Mouse (Mus musculus): ENCODE results near the gene Bnc2. TPM values are rescaled to one million over a fixed set of nuclear protein-coding genes. Genes with fewer than 3 reads are reported as not detected.

Bnc2 gene
- polyA plus RNA-seq, 1 experiment from 2014 or later, result 19.4 TPM

DNA sequence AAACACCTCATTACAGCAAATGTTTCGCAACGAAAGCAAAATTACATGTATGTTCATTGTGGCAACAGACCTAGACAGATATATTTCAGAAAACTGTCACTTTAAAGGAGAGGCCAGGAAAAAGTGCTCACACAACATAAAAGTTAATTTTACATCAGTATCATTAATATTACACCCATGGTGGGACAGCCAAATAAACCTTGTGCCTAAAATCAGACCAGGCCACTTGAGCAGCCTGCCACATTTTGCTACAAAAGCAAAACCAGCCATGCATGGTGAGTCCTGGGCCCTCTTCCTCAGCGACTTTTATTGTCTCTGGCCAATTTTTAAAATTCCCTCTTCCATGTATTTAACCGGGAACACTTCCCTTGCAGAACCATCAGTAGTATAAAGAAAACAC, 221.5 kb downstream of the Bnc2 start:
- Histone ChIP-seq H3K27me3 (no peaks in the 10 kb centered on the region), H3K4me2 (replicated peaks) (no peak overlapping the region), H3K36me3 (no peaks in the 10 kb centered on the region), H3K27ac (no peak overlapping the region), H3K4me1 (replicated peaks) (peaks cover 9% of the 10 kb centered on the region; the same call in 1 of the 2 replicates), H3K9me3 (no peaks in the 10 kb centered on the region), H3K4me3 (replicated peaks) (no peak overlapping the region), H3K9ac (replicated peaks) (no peak overlapping the region)
- ATAC-seq, result no peak
- 76% methylated on average over 4 of the region's 4 CpGs for WGBS

DNA sequence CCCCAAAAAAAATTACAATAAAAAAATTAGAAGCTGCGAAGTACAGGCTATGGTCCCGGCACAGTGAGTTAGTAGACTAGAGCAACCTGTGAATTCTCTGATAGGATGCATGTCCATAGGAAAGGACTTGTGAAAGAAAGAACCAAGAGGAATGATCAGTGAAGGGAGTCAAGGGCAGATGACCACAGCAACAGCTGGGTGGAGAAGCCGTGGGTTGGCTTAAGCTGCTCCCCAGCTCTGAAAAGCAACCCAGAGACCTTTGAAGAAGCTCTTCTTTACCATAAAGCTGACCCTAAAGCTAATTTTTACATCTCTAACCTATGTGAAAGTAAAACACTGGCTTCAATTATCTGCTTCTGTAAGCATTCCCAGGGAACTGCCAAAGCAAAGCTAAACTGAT, 222.4 kb downstream of the Bnc2 start:
- no peaks in the 10 kb centered on the region for H3K36me3 ChIP-seq
- no peaks in the 10 kb centered on the region for H3K27me3 ChIP-seq
- peaks cover 9% of the 10 kb centered on the region; the same call in 1 of the 2 replicates for H3K4me1 ChIP-seq (replicated peaks)
- no peak overlapping the region for H3K27ac ChIP-seq
- no peak overlapping the region for H3K9ac ChIP-seq (replicated peaks)
- H3K4me2 ChIP-seq (replicated peaks), result no peak overlapping the region
- no peak overlapping the region for H3K4me3 ChIP-seq (replicated peaks)
- 88% methylated on average over 3 of the region's 3 CpGs for WGBS
- ATAC-seq, result no peak
- no peaks in the 10 kb centered on the region for H3K9me3 ChIP-seq

- Histone ChIP-seq H3K4me2 (replicated peaks) (no peak overlapping the region), H3K4me3 (replicated peaks) (no peak overlapping the region), H3K9me3 (no peaks in the 10 kb centered on the region), H3K36me3 (no peaks in the 10 kb centered on the region), H3K4me1 (replicated peaks) (no peaks in the 10 kb centered on the region), H3K27ac (no peak overlapping the region), H3K9ac (replicated peaks) (no peak overlapping the region), H3K27me3 (no peaks in the 10 kb centered on the region)
- ATAC-seq, result no peak
- 79% methylated on average over 7 of the region's 7 CpGs for WGBS
Measured at GRCm38 (mm10) chr4:84449246-84450005, 225.6 kb downstream of the Bnc2 start.

DNA sequence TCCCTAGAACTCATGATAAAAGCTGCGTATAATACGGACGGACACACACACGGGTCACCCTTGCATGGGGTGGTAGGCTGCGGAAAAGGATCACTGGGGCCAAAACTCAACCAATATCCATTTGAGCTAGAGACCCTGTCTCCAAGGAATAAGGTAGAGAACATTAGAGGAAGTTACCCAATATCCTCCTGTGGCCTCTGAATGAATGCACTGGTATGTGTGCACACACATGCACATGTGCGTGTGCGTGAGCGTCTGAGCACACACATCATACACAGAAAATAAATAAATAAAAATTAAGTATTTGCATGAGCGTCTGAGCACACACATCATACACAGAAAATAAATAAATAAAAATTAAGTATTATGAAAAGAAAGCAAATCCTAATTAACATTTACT, 241.8 kb downstream of the Bnc2 start:
- Histone ChIP-seq H3K36me3 (no peaks in the 10 kb centered on the region), H3K4me3 (replicated peaks) (no peak overlapping the region), H3K4me1 (replicated peaks) (0 out of 2 replicates have a peak, but pooled peaks cover 5% of the 10 kb centered on the region), H3K27ac (no peak overlapping the region), H3K9ac (replicated peaks) (no peak overlapping the region), H3K4me2 (replicated peaks) (no peak overlapping the region), H3K27me3 (no peaks in the 10 kb centered on the region), H3K9me3 (no peaks in the 10 kb centered on the region)
- 98% methylated on average over 9 of the region's 9 CpGs for whole genome bisulfite sequencing
- ATAC-seq, result no peak

DNA sequence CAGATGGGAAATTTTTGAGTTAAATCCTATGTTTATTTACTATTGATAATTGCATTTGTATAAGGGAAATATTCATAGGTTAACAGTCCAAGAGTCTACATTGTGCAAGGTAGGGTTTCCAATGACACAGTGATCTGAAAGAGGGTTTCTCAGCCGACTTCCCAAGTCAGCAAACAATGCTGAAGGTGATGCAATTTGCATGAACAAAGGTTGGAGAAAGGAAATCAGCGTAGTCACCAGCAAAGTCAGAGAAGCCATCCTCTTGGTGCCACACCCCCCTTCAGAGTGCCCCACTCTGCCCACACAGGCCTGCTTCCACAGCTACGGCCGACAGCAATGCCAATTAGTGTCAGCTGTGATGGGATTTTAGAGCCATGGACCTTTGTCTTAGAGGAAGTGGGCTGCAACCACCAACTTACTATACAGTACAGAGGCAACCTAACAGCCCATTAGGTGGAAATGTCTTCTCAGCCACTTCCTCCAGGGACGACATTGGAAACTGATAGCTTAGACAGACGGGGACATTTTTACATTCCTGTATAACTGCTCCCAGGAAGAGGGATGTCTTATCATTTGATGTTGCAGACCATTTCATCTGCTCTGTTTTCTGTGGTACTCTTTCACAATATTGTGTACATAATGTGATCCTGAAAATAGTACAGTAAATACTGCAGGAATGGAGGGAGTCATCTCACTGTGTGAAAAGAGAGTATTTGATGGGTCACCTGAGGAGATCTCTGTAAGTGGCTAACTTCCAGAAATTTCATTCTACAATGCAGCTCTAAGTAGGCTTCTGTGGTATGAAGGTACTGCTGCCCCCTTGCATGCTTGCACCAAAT, 243.2 kb downstream of the Bnc2 start:
- Histone ChIP-seq H3K4me1 (replicated peaks) (0 out of 2 replicates have a peak, but pooled peaks cover 5% of the 10 kb centered on the region), H3K4me2 (replicated peaks) (no peak overlapping the region), H3K4me3 (replicated peaks) (no peak overlapping the region), H3K27me3 (no peaks in the 10 kb centered on the region), H3K27ac (no peak overlapping the region), H3K9me3 (no peaks in the 10 kb centered on the region), H3K36me3 (no peaks in the 10 kb centered on the region), H3K9ac (replicated peaks) (no peak overlapping the region)
- no peak for ATAC-seq
- WGBS, result 64% methylated on average over 6 of the region's 6 CpGs

DNA sequence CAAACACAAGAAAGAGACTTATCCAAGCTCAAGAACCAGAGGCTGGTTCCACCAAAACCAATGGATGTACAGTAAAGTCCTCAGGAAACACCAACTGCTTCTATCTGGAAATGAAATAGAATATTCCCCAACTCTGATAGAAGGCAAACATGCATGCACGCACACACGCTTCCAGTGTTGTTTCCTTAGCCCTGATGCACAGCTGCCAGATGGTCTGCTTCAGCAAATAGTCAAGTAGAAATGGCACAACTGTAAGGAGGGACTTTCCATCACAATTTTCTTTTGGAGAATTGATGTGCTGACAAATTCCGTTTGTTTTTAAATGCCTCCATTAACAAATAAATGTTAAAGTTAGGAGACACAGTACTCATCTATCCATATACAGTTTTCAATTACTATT, 247.1 kb downstream of the Bnc2 start:
- Histone ChIP-seq H3K36me3 (no peaks in the 10 kb centered on the region), H3K9me3 (no peaks in the 10 kb centered on the region), H3K27me3 (no peaks in the 10 kb centered on the region), H3K4me2 (replicated peaks) (no peak overlapping the region), H3K4me1 (replicated peaks) (0 out of 2 replicates have a peak, but pooled peaks cover 5% of the 10 kb centered on the region), H3K4me3 (replicated peaks) (no peak overlapping the region), H3K9ac (replicated peaks) (no peak overlapping the region), H3K27ac (no peak overlapping the region)
- no peak for ATAC-seq
- WGBS, result 94% methylated on average over 3 of the region's 3 CpGs

GRCm38 (mm10) chr4:84411431-84411830, 263.6 kb downstream of the Bnc2 start:
- ATAC-seq, result no peak
- H3K27ac ChIP-seq, result no peak overlapping the region
- H3K4me3 ChIP-seq (replicated peaks), result no peak overlapping the region
- no peak overlapping the region for H3K4me2 ChIP-seq (replicated peaks)
- 94% methylated on average over 2 of the region's 2 CpGs for WGBS
- H3K4me1 ChIP-seq (replicated peaks), result no peaks in the 10 kb centered on the region
- no peaks in the 10 kb centered on the region for H3K27me3 ChIP-seq
- H3K9me3 ChIP-seq, result no peaks in the 10 kb centered on the region
- no peaks in the 10 kb centered on the region for H3K36me3 ChIP-seq
- no peak overlapping the region for H3K9ac ChIP-seq (replicated peaks)

GRCm38 (mm10) chr4:84407328-84408028, 267.6 kb downstream of the Bnc2 start:
- H3K4me1 ChIP-seq (replicated peaks), result no peaks in the 10 kb centered on the region
- H3K4me3 ChIP-seq (replicated peaks), result no peak overlapping the region
- H3K4me2 ChIP-seq (replicated peaks), result no peak overlapping the region
- H3K9ac ChIP-seq (replicated peaks), result 0 out of 2 replicates have a peak overlapping the region, but pooled peaks have one; percentile 19
- H3K27ac ChIP-seq, result no peak overlapping the region
- no peaks in the 10 kb centered on the region for H3K36me3 ChIP-seq
- H3K9me3 ChIP-seq, result no peaks in the 10 kb centered on the region
- 70% methylated on average over 6 of the region's 6 CpGs for WGBS
- ATAC-seq, result no peak
- no peaks in the 10 kb centered on the region for H3K27me3 ChIP-seq

- Histone ChIP-seq H3K27me3 (no peaks in the 10 kb centered on the region), H3K9ac (replicated peaks) (no peak overlapping the region), H3K27ac (no peak overlapping the region), H3K9me3 (no peaks in the 10 kb centered on the region), H3K36me3 (no peaks in the 10 kb centered on the region), H3K4me3 (replicated peaks) (no peak overlapping the region), H3K4me1 (replicated peaks) (no peaks in the 10 kb centered on the region), H3K4me2 (replicated peaks) (no peak overlapping the region)
- 63% methylated on average over 9 of the region's 9 CpGs for WGBS
- ATAC-seq, result no peak
Measured at GRCm38 (mm10) chr4:84403356-84404145, 271.5 kb downstream of the Bnc2 start.

DNA sequence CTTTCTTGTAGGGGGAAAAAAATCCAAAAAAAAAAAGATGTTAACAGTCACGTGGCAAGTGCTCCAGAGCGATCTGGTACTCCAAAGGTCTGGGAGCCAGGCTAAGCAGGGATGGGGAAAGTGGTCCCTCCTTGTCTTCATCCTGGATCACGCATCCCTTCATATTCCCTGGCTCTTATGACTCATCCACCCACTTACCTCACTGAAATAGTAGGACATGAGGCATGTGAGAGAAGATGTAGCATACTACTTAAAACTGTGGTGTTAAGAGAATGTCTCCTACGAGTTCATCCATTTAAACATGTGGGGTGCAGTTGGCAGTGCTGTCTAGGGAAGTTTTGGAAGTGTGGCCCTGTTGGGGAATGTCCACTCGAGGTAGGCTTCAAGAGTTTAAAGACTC, 286.1 kb downstream of the Bnc2 start:
- 84% methylated on average over 5 of the region's 5 CpGs for WGBS
- H3K4me3 ChIP-seq (replicated peaks), result no peak overlapping the region
- H3K4me2 ChIP-seq (replicated peaks), result no peak overlapping the region
- no peak overlapping the region for H3K9ac ChIP-seq (replicated peaks)
- H3K36me3 ChIP-seq, result no peaks in the 10 kb centered on the region
- no peaks in the 10 kb centered on the region for H3K27me3 ChIP-seq
- H3K27ac ChIP-seq, result no peak overlapping the region
- H3K9me3 ChIP-seq, result no peaks in the 10 kb centered on the region
- no peak for ATAC-seq
- H3K4me1 ChIP-seq (replicated peaks), result peaks cover 4% of the 10 kb centered on the region; the same call in 1 of the 2 replicates

GRCm38 (mm10) chr4:84385156-84385555, 289.9 kb downstream of the Bnc2 start:
- Histone ChIP-seq H3K27me3 (peaks cover 5% of the 10 kb centered on the region; the same call in 1 of the 2 replicates), H3K9me3 (no peaks in the 10 kb centered on the region), H3K36me3 (no peaks in the 10 kb centered on the region), H3K4me3 (replicated peaks) (no peak overlapping the region), H3K4me1 (replicated peaks) (no peaks in the 10 kb centered on the region), H3K9ac (replicated peaks) (no peak overlapping the region), H3K4me2 (replicated peaks) (no peak overlapping the region), H3K27ac (no peak overlapping the region)
- 90% methylated on average over 1 of the region's 1 CpGs for WGBS
- ATAC-seq, result no peak
